ENCODE assay signal across 22 mouse cellular contexts in the genomic region with DNA sequence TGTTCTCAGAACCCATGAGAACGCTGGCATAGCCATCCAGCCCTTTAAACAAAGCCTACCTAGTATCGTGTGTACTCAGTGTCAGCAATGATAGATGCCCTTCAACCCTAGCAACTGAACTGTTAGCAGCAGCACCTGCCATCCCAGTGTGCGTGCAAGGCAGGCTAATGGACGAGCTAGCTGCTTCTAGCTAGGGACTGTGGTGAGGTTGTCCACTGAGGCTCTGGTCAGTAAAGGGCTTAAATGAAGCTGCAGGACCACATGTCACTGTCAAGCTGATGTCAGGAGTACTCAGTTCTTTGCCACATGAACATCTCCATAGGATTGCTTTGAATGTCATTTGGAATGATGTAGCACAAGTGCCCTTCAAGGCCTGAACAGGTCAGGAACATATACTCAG.
DNase-seq lines count a peak whose midpoint lies in the region; ATAC-seq and TF ChIP-seq lines count a peak whose summit lies in the region.
"Had no signal": no experiment of that assay in that cellular context is flagged by ENCODE, and none has a peak within 500 bp of the region (broad histone marks: within the 10 kb centered on the region; RNA-seq: fewer than 3 reads in every experiment).

No protein-coding gene starts in this region.

- H3K9ac ChIP-seq in heart, embryonic 13.5 days: no peak overlapping the region
- H3K9ac ChIP-seq in heart, embryonic 11.5 days (ENCODE audit: low read depth, low read length): no peak overlapping the region
- H3K9ac ChIP-seq in stomach, embryonic 15.5 days: no peak overlapping the region
- no peak overlapping the region for H3K9ac ChIP-seq in stomach, postnatal 0 days (ENCODE audit: low read length)
- H3K9ac ChIP-seq: embryonic facial prominence, embryonic 13.5 days; embryonic facial prominence, embryonic 15.5 days; forebrain, embryonic 12.5 days had no signal

- WGBS in heart, embryonic 13.5 days: 80% methylated on average over 4 of the region's 4 CpGs
- WGBS in heart, embryonic 11.5 days (ENCODE audit: insufficient replicate concordance): 83% methylated on average over 4 of the region's 4 CpGs
- 50% methylated on average over 4 of the region's 4 CpGs for WGBS in stomach, embryonic 15.5 days
- WGBS in stomach, postnatal 0 days: 53% methylated on average over 4 of the region's 4 CpGs

- 0 out of 2 replicates have a peak overlapping the region, but pooled peaks have one; percentile 1 for H3K27ac ChIP-seq in heart, embryonic 13.5 days (replicated peaks)
- H3K27ac ChIP-seq in heart, embryonic 11.5 days (ENCODE audit: low read depth, low read length): no peak overlapping the region
- H3K27ac ChIP-seq in stomach, embryonic 15.5 days: no peak overlapping the region
- H3K27ac ChIP-seq in stomach, postnatal 0 days (replicated peaks): no peak overlapping the region
- H3K27ac ChIP-seq: embryonic facial prominence, embryonic 13.5 days; embryonic facial prominence, embryonic 15.5 days; forebrain, embryonic 10.5 days; forebrain, embryonic 12.5 days had no signal

- H3K4me3 ChIP-seq in heart, embryonic 13.5 days: no peak overlapping the region
- no peak overlapping the region for H3K4me3 ChIP-seq in heart, embryonic 11.5 days (ENCODE audit: low read depth, low read length)
- no peak overlapping the region for H3K4me3 ChIP-seq in stomach, embryonic 15.5 days (replicated peaks)
- no peak overlapping the region for H3K4me3 ChIP-seq in stomach, postnatal 0 days (ENCODE audit: low read depth, low read length)
- H3K4me3 ChIP-seq: embryonic facial prominence, embryonic 13.5 days; embryonic facial prominence, embryonic 15.5 days; erythroblast, embryonic 14.5 days; forebrain, embryonic 10.5 days; forebrain, embryonic 12.5 days had no signal

- DNase-seq in stomach, postnatal 0 days (ENCODE audit: low spot score): no peak
- DNase-seq in kidney, postnatal 10 days: no peak
- DNase-seq: adrenal gland, adult 2 months; adrenal gland, postnatal 10 days; adrenal gland, postnatal 25 days; cerebellum, adult 11 months; cerebellum, adult 18-20 months; cerebellum, adult 8-10 months; cerebellum, adult 9-11 months; cerebellum, postnatal 14 days; cerebellum, postnatal 36 days; embryo, embryonic 11 days had no signal

- ATAC-seq in heart, embryonic 13.5 days (ENCODE audit: extremely low read depth, insufficient number of reproducible peaks, low FRiP score, low TSS enrichment): no peak
- ATAC-seq in heart, embryonic 11.5 days (replicated peaks; ENCODE audit: insufficient number of reproducible peaks, low FRiP score, low TSS enrichment): no peak
- ATAC-seq in stomach, embryonic 15.5 days (ENCODE audit: insufficient read depth, low FRiP score, low read depth): peak; percentile 32; the same call in 1 of the 2 replicates
- ATAC-seq in stomach, postnatal 0 days (ENCODE audit: low FRiP score, low TSS enrichment): no peak
- ATAC-seq: forebrain, embryonic 14.5 days; forebrain, embryonic 16.5 days had no signal

- no peaks in the 10 kb centered on the region for H3K27me3 ChIP-seq in heart, embryonic 13.5 days (replicated peaks)
- H3K27me3 ChIP-seq in heart, embryonic 11.5 days (ENCODE audit: control insufficient read depth, insufficient read depth, low read length): no peaks in the 10 kb centered on the region
- H3K27me3 ChIP-seq in stomach, embryonic 15.5 days (replicated peaks): no peaks in the 10 kb centered on the region
- H3K27me3 ChIP-seq in stomach, postnatal 0 days (ENCODE audit: control insufficient read depth, insufficient read depth, low read length): no peaks in the 10 kb centered on the region
- H3K27me3 ChIP-seq: embryonic facial prominence, embryonic 13.5 days; embryonic facial prominence, embryonic 15.5 days; forebrain, embryonic 12.5 days had no signal

- H3K4me2 ChIP-seq in heart, embryonic 13.5 days: no peak overlapping the region
- no peak overlapping the region for H3K4me2 ChIP-seq in heart, embryonic 11.5 days
- H3K4me2 ChIP-seq in stomach, embryonic 15.5 days: no peak overlapping the region
- no peak overlapping the region for H3K4me2 ChIP-seq in stomach, postnatal 0 days (replicated peaks; ENCODE audit: low read depth)
- H3K4me2 ChIP-seq: embryonic facial prominence, embryonic 13.5 days; embryonic facial prominence, embryonic 15.5 days; forebrain, embryonic 12.5 days had no signal

- peaks cover 30% of the 10 kb centered on the region for H3K36me3 ChIP-seq in heart, embryonic 13.5 days
- no peaks in the 10 kb centered on the region for H3K36me3 ChIP-seq in heart, embryonic 11.5 days (ENCODE audit: control insufficient read depth, insufficient read depth, low read length)
- H3K36me3 ChIP-seq in stomach, embryonic 15.5 days: no peaks in the 10 kb centered on the region
- H3K36me3 ChIP-seq in stomach, postnatal 0 days (ENCODE audit: control insufficient read depth, insufficient read depth, low read length): no peaks in the 10 kb centered on the region
- H3K36me3 ChIP-seq: embryonic facial prominence, embryonic 13.5 days had no signal

- H3K9me3 ChIP-seq in heart, embryonic 13.5 days: no peaks in the 10 kb centered on the region
- H3K9me3 ChIP-seq in heart, embryonic 11.5 days (replicated peaks; ENCODE audit: control insufficient read depth, low read length): no peaks in the 10 kb centered on the region
- H3K9me3 ChIP-seq in stomach, embryonic 15.5 days: no peaks in the 10 kb centered on the region
- no peaks in the 10 kb centered on the region for H3K9me3 ChIP-seq in stomach, postnatal 0 days (ENCODE audit: control insufficient read depth, low read length)
- H3K9me3 ChIP-seq: embryonic facial prominence, embryonic 13.5 days; embryonic facial prominence, embryonic 15.5 days; forebrain, embryonic 10.5 days; forebrain, embryonic 12.5 days had no signal

- no peak for TF ChIP-seq CTCF in stomach, postnatal 0 days (IDR thresholded peaks at IDR 0.05; ENCODE audit: low read depth)

- peaks cover 13% of the 10 kb centered on the region for H3K4me1 ChIP-seq in heart, embryonic 13.5 days
- peaks cover 4% of the 10 kb centered on the region; the same call in 1 of the 2 replicates for H3K4me1 ChIP-seq in heart, embryonic 11.5 days (ENCODE audit: control insufficient read depth, insufficient read depth, low read length)
- no peaks in the 10 kb centered on the region; the same call in 1 of the 2 replicates for H3K4me1 ChIP-seq in stomach, embryonic 15.5 days
- H3K4me1 ChIP-seq in stomach, postnatal 0 days (replicated peaks; ENCODE audit: control insufficient read depth, insufficient read depth): no peaks in the 10 kb centered on the region
- H3K4me1 ChIP-seq: embryonic facial prominence, embryonic 13.5 days; embryonic facial prominence, embryonic 15.5 days; forebrain, embryonic 10.5 days; forebrain, embryonic 12.5 days had no signal

- no peak for TF ChIP-seq EP300 in stomach, postnatal 0 days (optimal IDR thresholded peaks at IDR 0.05)
